Mouse (Mus musculus) R1 (cell line): ENCODE data around the gene Palm2.

ENCODE experiments used
- DNase-seq: peaks from one replicate; pipeline ENCODE4 v3.0.0-alpha.2; 2018; ENCODE audit warnings: low read depth, low spot score

Palm2 gene

DNA sequence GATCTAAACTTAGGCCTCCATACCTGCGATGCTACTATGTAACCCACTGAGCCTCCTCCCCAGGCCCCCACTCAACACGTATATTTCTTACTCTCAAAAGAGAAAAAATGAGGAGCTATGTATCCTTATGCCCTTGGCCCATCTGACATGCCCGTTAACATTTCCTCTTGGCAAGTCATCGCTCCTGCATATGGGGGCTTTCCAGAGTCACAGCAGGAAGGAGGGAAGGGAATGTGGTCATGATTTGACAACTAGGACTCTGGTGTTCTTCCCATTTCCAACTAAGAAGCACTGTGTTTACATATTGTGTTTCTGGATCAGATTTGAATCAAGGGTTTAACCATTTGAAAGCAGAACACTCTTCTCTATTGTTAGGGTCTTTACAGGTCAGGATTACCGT lies 267.5 kb downstream of the Palm2 start:
- no peak for DNase-seq

DNA sequence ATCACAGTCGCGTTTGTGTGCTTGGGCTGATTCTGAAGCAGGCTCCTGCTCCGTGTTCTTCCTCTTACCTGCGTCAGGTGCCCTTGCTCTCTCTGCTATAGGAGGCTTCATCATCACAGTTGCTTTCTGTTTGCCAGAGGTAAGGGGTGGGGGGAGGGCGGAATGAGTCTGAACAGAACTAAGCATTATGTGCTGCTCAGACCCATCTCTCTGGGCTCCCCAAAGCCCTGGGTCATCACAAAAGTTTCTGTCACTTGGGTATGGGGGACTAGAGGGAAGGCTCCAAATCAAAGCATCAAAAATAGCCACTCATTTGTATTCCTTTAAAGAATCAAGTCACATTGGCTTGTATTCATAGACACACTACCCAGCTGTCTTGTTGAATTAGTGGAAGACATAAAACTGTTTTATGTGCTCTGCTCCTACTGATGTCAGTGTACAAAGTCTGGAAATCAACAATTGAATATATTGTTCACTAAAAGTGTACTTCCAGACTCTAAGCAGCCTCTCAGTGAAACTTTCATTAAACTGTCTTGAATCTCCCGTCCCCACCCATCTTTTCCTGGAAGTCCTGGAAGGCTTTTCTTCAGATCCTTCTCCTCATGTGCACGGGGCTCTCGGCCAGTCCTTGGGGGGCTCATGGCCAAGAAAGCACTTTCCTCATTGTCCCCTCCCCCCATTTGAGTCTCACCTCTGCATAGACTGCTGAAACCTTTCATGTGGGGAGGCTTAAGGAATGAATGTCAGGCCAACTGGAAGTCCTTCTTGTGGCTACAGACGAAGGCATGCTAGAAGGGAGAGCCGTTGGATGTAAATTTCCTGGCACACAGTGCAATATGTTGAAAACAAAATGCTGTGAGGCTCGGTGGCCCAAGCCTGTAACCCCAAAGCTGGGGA lies 269.8 kb downstream of the Palm2 start:
- no peak for DNase-seq

DNA sequence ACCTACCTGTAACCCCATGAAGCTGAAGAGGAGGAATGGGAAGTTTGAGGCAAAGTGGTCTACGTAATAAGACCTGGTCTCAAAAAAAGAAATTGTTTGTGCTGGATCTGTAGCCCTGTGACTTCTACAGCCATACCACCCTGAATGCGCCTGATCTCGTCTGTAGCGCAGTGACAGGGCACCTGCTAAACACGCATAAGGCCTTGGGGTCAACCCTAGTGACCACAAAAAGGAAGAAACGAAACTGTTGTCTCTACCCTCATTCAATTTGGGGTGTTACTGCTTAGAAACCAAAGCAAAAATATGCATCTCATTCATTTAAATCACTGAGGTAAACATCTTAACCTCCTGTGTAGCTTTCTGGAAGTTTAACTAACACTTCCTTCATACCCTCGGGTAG lies 270.5 kb downstream of the Palm2 start:
- no peak for DNase-seq

- no peak for DNase-seq
These were observed 281.8 kb downstream of the Palm2 start for GRCm38 (mm10) chr4:57715849-57716248.

DNA sequence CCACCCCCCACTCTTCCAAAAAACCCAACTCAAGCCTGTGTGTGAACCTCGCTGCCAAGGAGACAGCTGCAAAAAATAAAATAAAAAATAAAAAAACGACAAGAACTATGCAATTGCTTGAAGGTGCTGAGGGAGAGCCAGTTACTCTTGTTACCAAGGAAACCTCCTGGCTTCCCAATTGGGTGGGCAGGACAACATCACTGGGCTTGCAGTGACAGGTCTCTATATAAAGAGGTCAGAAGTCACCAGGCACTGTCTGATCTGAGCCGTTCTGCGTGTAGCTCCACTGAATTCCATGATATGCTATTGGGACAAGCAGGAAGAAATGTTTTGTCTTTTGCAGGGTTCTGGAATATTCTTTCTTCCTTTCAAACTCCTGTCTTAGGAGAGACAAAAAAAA lies 282.7 kb downstream of the Palm2 start:
- DNase-seq: no peak

- DNase-seq: no peak
These were observed 283.3 kb downstream of the Palm2 start, which contains the start of gene Akap2 for GRCm38 (mm10) chr4:57717354-57717753. Gene Akap2 (plus strand): TSS chr4:57717657.

- peak; percentile 75 for DNase-seq
These were observed 285.3 kb downstream of the Palm2 start for GRCm38 (mm10) chr4:57719370-57719769.

GRCm38 (mm10) chr4:57720869-57721361 lies 286.9 kb downstream of the Palm2 start:
- DNase-seq: peak; percentile 61

DNA sequence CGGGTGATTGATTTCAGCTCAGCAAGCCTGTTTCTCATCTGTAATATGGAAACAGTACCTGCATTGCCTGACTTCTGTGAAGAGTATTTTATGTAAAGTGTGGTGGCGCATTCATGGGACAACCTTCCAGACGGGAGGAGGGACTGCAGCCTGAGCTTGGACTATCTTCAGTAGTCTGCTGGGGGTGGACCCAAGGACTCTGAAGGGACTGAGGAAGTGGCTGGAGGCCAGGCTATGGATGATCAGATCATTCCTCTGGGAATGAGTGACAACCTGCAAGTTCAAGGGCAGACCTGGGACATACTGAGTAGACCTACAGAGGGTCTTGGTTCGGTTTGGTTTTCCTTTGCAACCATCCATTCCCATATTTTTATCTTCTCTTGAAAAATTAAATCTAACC lies 288.2 kb downstream of the Palm2 start:
- no peak for DNase-seq

DNA sequence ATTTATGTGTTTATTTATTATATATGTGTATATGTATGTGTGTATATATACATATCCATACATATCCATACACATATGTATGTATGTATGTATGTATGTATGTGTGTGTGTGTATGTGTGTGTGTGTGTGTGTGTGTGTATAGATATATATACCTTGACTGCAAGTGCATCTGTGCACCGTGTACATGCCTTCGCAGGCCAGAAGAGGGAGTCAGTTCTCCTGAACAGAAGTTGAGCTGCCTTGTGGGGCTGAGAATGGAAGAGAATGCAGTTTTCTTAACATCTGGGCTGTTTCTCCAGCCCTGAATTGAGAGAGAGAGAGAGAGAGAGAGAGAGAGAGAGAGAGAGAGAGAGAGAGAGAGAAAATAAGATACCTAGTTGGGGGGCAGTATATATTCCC lies 289.6 kb downstream of the Palm2 start:
- DNase-seq: peak; percentile 67

- no peak for DNase-seq
These were observed 291.5 kb downstream of the Palm2 start for GRCm38 (mm10) chr4:57725569-57725968.

- no peak for DNase-seq
These were observed 294.6 kb downstream of the Palm2 start for GRCm38 (mm10) chr4:57728611-57729183.

DNA sequence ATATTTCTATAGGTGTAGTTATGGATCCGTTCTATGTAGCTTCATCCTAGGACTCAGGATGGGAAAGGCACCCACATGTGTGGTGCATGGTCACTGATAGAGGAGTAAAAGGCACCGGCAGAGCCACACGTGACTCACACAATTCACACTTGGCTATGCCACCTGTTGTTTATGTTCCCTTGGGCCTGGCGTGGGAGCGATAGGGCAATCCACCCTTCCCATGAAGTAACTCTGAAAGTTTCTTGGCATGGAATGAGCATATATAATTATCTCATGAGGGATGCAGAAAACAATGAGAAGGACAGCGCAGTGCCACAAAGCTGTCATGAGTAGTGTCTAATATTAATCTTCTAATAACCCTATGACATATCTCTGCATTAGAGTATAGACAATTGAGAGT lies 296.0 kb downstream of the Palm2 start:
- no peak for DNase-seq

DNA sequence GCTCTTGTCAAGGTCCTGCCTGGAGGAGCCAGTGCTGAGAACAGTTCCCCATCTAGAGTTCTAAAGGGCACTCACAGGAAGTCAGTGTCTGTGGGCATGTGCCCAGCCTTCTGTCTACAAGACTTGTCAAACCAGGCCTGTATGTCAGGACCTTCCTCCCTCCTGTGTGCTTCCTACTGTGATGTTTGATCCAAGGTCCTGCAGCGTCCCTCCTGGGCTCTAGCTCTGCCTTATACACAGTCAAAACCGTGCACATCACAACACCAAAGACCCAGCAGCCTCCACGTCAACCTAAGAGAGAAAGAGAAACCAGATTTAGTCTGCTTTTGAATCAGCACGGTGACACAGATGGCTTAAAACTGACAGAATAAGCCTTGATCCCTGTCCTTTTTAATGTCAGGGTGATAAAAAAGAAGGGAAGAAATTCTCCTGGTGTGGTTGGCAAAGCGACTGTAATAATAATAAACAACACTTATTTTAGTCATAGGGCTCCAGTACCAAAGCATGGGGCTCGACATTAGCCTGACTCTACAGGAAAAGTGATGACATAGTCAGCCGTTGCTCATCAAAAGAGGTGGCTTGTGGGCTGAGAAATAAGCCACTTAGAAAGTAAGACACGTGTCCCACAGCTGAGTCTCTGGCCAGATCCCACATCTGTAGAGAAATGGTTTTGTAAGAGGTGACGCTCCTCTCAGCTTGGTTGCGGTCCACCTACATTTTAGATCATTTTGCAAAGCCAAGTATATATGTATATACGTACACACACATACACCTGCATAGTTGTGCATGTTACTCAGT lies 297.0 kb downstream of the Palm2 start:
- DNase-seq: no peak

DNA sequence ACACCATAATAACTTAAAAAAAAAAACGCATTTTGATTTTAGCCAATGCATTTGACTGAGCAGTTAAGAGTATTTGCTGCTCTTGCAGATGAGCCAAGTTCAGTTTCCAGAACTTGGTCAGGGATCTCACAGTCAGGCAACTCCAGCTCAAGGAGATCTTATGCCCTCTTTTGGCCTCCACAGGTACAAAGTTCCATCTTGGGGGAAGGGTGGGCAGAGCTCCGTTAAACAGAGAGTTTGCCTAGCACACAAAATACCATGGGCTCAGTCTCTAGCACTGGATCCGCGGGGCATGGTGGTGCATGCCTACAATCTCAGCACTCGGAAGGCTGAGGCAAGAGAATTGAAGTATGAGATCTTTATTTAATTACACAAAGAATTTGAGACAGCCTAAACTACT lies 298.3 kb downstream of the Palm2 start:
- DNase-seq: no peak

- no peak for DNase-seq
These were observed 299.4 kb downstream of the Palm2 start for GRCm38 (mm10) chr4:57733445-57733844.

DNA sequence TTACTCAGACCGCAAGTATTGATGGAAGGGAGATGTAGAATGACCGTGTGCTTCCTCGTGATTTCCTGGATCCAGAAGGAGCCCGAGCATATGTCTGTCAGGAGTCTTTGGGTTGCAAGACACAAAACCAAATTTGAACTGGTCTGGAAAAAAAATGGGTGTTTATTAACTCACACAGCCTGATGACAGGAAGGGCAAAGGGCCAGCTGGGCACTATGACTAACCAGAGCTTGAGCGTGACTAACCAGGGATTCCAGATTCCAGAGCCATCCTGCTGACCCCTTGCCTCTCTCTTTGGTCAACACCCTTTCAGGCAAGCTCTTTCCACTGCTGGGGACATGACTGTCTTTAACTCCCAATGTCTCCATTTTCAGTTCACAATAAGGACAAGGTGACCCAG lies 301.4 kb downstream of the Palm2 start:
- DNase-seq: no peak

DNA sequence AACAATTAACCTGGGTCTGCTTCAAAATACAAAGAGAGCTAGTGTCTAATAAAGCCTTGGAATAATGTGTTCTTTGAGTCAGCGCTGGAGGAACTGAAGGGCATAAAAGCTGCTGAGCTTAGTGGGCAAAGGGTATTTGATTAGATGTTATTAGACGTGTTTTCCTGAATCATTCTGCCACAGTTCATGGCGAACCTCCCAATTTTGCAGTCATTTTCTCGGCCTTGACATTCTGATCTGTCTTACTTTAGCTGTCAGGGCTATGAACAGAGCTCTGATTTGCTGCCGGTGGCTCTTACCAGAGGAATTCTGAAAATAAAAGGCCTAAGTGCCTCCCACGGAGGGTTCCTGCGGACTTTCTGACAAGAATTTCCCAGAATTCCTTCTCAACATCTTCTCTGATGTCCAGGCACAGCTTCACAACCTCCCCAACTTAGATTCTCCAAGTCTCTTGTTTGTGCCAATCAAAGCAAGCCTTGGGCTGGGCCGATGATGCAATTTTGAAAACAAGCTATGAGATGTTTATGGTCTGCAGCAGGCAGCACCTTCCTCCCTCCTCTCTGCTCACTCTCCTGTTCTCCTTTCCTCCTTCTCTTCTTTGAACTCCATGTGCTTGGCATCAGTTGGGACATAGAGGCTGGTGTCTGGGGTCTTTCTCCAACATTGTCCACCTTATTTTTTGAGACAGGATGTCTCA lies 305.0 kb downstream of the Palm2 start:
- DNase-seq: no peak

DNA sequence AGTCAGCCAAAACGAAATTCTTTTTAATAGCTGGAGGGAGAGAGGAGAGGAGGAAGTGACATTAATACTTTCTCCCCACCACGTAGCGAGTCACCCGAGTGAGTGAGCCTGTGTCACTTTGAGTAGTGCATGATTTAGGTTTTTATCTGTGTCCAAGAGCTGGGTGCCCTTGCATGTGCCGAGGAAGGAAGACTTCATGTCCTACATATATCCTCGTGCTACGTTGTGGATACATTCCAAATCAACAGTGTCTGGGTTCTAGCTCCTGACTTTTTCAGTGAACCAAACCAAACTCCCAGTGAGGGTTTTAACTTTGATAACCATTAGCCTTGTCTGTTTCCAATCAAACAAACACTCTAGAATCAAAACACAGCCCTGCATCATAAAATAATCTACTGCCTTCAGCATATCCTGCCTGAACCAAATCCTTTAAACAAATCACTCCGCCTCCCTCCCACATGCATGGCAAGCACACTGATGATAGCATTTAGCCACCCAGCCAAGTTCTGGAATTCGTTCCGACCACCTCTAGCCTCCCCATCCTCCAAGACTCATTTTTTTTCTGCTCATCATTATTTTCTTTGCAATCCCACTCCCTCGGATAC lies 309.4 kb downstream of the Palm2 start:
- no peak for DNase-seq

- DNase-seq: no peak
These were observed 316.6 kb downstream of the Palm2 start for GRCm38 (mm10) chr4:57750651-57751050.

- no peak for DNase-seq
These were observed 317.0 kb downstream of the Palm2 start for GRCm38 (mm10) chr4:57751054-57751453.
